Mouse (Mus musculus) large intestine, adult 2 months (tissue): ENCODE data around the gene Nacc2. TPM values are rescaled to one million over a fixed set of nuclear protein-coding genes. Genes with fewer than 3 reads are reported as not detected.

Experiments used
- DNase-seq: peaks from one replicate; pipeline ENCODE4 v3.0.0-alpha.2; 2012; ENCODE audit warnings: low read depth, low spot score
- WGBS: fragments of 180-500 bp; shearing (Covaris S2); methylation state at CpG from one replicate; pipeline ENCODE4 v1.1.7; 2018; 5-methylcytosine and 5-hydroxymethylcytosine counted together
- polyA plus RNA-seq: library from polyadenylated mRNA; depleted of rRNA; stranded (reverse); fragments of >200 nt; gene quantifications from 2 replicates; pipeline ENCODE4 v1.2.3, GENCODE M21; 2012

Gene Nacc2
- polyA plus RNA-seq, 1 experiment: 14.1 TPM

DNA sequence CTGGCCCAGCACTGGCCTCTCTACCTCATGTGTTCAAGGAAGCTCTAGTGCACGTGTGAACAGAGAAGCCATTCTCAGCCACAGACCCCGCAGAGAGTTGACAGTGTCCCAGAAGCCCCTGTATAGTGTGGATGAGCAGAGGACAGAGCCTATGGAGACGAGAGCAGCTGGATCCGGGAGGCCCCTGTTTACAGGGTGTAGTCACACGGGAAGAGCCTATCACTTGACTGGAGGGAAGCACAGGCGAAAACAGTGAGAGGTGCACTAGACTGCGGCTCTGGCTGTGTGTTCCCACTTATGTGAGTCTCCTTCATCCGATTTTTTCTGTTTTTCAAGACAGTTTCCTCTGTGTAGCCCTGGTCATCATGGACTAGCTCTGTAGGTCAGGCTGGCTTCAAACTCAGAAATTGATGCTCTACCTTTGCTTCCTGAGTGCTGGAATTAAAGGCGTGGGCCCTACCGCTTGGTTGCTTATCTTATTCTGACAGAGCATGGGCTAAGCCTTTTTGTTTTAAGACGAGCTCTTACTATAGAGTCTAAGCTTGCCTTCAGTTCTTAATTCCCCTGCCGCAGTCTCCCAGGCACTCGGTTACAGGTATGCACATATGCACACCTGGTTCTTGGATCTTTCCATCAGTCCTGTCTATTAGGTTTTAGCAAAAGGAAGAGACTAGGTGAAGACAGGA lies 60.1 kb downstream of the Nacc2 start:
- no peak for DNase-seq
- WGBS: 81% methylated on average over 13 of the region's 13 CpGs

DNA sequence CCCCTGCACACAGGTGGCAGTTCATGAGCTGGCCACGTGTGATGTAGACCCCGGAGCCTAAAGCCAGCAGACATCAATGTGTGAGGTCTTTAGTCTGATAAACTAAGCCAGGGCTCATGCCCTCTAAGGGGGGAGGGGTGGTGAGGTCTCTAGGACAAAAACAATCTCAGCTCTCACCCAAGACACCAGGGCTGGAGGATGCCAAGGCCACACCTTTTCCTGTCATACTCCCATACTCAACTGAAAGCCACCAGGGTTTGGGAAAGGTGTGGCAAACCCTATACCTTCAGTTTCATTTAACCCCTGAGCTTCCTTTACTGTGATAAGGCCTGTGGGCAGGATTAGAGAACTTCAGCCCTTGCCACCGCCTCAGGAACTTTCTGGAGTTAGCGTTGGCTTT lies 60.8 kb downstream of the Nacc2 start:
- DNase-seq: no peak
- WGBS: 50% methylated on average over 4 of the region's 4 CpGs

- no peak for DNase-seq
- WGBS: 73% methylated on average over 21 of the region's 21 CpGs
Observed at GRCm38 (mm10) chr2:26061018-26061666, 61.9 kb downstream of the Nacc2 start.

DNA sequence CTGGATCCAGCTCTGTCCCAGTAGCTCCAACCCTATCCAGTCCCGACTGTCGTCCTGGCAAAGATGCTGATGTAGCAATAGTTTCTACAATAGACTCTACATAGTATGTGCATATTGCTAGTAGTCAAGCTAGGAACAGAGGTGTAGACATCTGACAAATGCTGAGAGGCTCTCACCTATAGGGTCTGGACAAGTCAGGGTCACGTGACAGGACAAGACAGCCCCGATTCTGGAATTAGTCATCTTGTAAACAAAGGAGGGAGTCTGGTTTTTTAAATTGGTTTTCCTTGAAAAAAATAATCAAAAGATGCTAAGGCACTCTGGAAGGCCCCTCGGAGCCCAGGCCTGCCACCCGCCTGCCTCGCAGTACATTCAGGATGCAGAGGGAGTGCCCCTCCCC lies 66.0 kb downstream of the Nacc2 start:
- 72% methylated on average over 7 of the region's 7 CpGs for WGBS

DNA sequence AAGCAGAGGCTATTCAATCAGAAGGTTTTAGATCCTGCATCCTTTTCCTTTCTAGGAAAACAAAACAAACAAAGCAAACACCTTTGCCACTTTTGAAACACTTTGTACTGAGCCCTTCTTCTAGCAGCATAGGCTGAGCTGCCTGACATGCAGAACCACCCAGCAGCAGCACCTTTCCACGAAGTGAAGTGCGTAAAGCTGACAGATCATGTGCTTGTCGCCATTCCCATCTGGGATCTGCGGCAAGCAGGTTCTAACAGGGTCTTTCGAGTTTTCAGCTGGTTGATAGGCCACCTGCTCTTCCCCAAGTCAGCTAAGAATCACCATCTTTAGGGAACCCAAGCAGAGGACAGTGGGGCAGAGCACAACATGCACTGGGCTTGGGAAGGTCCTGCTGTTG lies 66.8 kb downstream of the Nacc2 start:
- DNase-seq: no peak
- 71% methylated on average over 5 of the region's 5 CpGs for WGBS

More for the DNA sequence above, 66.0 kb downstream of the Nacc2 start:
- no peak for DNase-seq

- DNase-seq: no peak
- 52% methylated on average over 2 of the region's 2 CpGs for WGBS
Observed at GRCm38 (mm10) chr2:26055747-26056102, 67.3 kb downstream of the Nacc2 start.

DNA sequence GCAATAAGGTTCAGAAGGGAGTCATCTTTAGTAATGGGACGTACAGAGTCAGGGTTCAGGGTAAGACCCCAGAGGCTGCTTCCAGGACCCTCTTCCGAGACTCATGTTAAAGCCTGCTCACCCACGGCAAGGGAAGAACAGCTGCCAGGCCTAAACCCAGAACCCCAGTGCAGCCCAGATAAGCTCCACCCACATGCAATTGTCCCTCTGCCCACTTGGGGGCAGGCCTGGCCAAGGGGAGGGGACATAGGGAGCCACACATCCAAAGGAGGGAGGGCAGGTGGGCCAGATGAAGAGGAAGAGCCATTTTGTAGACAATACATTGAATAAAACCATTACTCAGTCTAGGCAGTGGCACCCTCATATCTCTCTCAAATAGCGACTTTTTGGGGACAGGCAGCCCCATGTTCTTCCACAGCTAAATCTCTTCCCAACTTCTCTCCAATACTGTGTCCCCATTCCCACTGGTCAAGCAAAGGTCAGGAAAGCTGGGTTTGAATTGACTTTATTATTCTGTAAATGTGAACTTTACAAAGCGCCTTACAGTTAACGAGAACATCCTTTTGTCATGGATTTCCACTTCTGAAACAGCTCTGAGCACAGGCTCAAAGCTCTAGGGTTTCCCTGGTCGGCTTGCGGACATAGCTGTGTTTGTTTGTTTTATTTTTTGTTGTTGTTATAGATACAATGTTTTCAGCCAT lies 67.8 kb downstream of the Nacc2 start:
- peak; percentile 35 for DNase-seq
- 45% methylated on average over 8 of the region's 8 CpGs for WGBS

- DNase-seq: no peak
- 24% methylated on average over 4 of the region's 4 CpGs for WGBS
Observed at GRCm38 (mm10) chr2:26052806-26053205, 70.2 kb downstream of the Nacc2 start.

DNA sequence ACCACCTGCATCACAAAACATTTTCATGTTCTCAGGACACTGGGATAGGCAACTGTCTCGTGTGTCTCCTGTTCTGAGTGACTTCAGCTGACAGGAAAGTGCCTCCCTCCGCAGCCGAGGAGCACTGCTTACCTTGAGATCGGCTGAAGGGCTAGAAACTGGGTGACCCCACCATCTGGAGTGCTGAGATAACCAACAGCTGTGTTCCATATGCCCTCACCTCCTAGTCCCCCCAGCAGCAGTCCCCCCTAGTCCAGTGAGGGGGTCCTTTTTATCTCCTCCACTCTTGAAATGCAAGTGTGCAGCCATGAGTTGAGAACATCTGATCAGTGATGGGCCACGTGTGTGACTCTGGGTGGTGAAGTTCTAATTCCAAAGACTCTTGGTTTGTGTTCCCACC lies 74.2 kb downstream of the Nacc2 start:
- DNase-seq: no peak
- 59% methylated on average over 5 of the region's 5 CpGs for WGBS

GRCm38 (mm10) chr2:26044216-26044615 lies 78.8 kb downstream of the Nacc2 start:
- DNase-seq: no peak

GRCm38 (mm10) chr2:26042603-26043002 lies 80.4 kb downstream of the Nacc2 start:
- 60% methylated on average over 3 of the region's 3 CpGs for WGBS
- DNase-seq: no peak

More at GRCm38 (mm10) chr2:26044216-26044615, 78.8 kb downstream of the Nacc2 start:
- WGBS: 76% methylated on average over 9 of the region's 9 CpGs

GRCm38 (mm10) chr2:26041163-26041810 lies 81.7 kb downstream of the Nacc2 start:
- no peak for DNase-seq
- WGBS: 53% methylated on average over 14 of the region's 14 CpGs

- DNase-seq: no peak
- 24% methylated on average over 14 of the region's 14 CpGs for WGBS
Observed at GRCm38 (mm10) chr2:26039951-26040350, 83.1 kb downstream of the Nacc2 start.

DNA sequence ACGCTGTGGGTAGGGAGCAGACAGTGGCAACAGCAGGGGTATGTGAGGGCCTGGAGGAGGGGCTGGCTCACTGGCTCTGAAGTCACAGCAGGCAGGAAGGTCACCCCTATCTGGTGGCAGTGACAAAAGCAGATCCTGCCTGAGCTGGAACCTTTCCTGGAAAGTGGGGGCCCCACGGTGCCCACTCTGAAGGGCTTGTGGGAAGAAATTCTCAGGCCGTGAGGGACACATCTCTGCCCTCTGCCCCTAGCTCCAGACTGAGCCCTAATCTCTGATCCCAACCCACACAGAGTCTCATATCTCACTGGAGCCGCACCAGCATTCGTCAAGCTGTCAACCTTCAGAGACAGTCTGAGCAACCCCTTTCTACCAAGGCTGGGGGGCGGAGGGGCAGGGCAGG lies 85.6 kb downstream of the Nacc2 start:
- 71% methylated on average over 6 of the region's 6 CpGs for WGBS
- DNase-seq: no peak

GRCm38 (mm10) chr2:26034344-26035050 lies 88.5 kb downstream of the Nacc2 start:
- WGBS: 53% methylated on average over 15 of the region's 15 CpGs
- no peak for DNase-seq

DNA sequence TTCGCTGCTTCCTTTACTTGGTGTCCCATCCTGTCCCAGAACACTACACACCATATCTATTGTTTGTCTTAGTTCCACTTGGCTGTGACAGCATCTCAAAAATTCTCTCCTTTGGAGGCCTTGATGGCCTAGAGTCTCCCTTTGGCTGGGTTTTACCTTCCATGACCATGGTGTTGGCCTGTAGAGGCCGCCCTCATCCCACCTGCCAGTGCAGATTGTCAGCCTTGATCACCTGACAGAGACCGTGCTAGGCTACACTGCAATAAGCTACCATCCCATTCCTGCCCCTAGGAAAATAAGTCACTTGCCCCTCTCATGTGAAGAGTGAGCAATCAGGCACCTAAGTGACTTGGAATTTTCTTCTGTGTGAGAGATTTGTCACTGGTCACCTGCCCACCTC lies 92.7 kb downstream of the Nacc2 start:
- no peak for DNase-seq
- WGBS: 34% methylated on average over 3 of the region's 3 CpGs

DNA sequence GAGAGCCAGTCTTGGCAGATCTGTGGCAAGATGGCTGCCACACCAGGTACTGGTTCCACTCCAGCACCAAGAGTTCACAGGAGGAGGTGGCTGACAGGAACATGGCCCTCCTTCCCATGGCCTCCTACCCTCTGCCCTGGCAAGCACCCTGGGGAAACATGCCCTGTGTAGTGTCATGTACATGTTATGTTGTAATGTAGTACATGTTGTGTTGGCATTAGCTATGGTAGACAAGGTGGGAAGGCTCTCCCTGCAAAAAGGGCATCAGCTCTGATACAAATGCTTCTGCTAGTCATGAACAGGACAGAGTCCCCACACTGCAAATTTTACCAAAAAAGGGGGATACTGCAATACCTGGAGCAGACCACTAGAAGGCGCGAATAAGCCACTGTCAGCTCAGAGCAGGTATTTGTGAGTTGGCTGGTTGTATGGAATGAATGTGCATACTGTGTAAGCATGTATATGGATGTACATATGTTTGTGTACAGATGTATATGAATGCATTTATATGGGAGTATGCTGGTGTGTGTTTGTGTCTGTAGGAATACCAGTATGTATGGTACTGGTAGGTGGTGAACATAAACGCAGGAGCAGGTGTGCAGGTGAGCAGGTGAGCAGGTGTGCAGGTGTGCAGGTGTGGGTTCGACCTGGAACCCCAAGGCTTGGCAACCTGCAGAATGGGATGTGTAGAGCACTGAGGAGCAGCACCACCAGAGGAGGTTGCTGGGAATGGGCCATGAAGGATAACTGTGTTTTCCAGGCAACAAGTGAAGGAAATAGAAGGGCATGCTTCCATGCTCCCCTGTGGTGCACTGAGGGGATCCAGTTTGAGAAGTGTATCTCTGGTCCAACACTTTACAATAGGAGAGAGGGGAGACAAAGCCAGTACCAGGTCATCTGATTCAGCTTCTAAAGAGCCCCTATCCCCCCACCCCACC lies 98.6 kb downstream of the Nacc2 start:
- no peak for DNase-seq
- WGBS: 16% methylated on average over 4 of the region's 4 CpGs

DNA sequence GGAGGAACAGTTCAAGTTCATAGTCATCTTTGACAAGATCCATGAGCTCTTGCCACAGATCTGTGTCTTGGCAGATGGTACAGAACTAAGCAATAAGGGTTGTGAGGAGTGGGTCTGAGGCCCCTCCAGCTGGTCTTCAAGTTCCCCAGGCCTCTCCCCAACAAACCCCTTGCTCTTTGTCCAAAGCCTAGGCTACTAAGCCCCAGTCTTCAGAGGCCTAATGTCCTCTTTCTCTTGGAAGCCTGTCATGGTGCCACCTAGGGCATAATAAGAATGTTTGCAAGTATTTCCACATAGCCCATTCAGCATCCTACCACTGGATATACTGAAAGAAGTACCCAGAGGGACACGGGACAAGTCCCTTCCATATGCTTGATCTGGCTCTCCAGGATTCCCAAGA lies 100.4 kb downstream of the Nacc2 start:
- 94% methylated on average over 1 of the region's 1 CpGs for WGBS
- DNase-seq: no peak

- WGBS: 73% methylated on average over 8 of the region's 8 CpGs
- no peak for DNase-seq
Observed at GRCm38 (mm10) chr2:26022258-26022565, 100.8 kb downstream of the Nacc2 start.
